Mouse (Mus musculus): ENCODE data around the gene Tk2. TPM values are rescaled to one million over a fixed set of nuclear protein-coding genes. Genes with fewer than 3 reads are reported as not detected.
A peak's percentile ranks its signal among the peaks of the same experiment; 100 is the strongest.
"Not testable (repeated sequence)": the region's sequence is repeated elsewhere in the genome, so short reads cannot be mapped to it uniquely, and the experiment has no call there.

The Tk2 gene
- total RNA-seq (2017): 22.0 and 23.6 TPM in 2 replicates

DNA sequence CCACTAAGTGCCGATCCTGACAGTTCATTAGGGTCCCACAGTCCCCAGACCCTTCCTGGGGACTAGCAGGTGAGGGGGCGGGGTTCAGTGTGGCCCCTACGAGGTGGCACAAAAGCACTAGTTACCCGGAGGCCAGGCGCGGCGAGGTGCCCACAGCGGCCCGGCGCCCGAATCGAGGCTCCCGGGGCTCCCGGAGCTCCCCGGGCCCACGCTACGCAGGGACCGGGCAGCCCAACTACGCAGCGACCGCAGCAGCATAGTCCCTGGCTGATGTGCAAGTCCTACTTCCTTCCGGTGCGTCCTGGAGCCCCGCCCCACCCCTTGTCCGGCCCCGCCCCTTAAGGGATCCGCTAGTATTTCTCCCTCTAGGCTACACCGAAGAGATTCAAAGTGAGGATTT is at the start of gene Tk2:
Gene Tk2, minus strand, starts transcription at position 283 of the 400 bp plus-strand sequence.
- peak; percentile 69 to 73 for ATAC-seq (replicated peaks in 1 of 2; ENCODE audit: insufficient read depth in 1 of 2, low FRiP score in 2 of 2, low TSS enrichment in 1 of 2, low read depth in 1 of 2, poor library complexity in 2 of 2, severe bottlenecking in 2 of 2)

DNA sequence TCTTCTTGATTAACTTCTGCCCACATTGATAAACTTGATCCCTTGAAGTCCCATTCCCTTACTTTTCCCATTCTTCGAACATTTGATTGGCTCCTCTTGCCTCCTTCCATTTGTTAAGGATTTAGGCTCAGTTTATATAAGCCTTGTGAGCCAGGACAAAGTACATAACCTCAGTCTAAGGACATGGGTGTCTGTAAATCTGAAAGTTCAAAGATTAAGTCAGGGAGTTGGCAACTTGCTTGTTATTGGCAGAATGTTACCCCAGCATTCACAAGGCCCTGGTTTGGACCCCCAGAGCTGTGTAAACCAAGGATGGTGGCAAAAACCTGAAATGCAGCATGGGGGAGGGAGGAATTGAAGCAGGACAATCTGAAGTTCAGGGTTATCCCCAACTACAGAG is 46.0 kb upstream of the Tk2 start:
- ATAC-seq (replicated peaks in 1 of 2; ENCODE audit: insufficient read depth in 1 of 2, low FRiP score in 2 of 2, low TSS enrichment in 1 of 2, low read depth in 1 of 2, poor library complexity in 2 of 2, severe bottlenecking in 2 of 2): no peak

DNA sequence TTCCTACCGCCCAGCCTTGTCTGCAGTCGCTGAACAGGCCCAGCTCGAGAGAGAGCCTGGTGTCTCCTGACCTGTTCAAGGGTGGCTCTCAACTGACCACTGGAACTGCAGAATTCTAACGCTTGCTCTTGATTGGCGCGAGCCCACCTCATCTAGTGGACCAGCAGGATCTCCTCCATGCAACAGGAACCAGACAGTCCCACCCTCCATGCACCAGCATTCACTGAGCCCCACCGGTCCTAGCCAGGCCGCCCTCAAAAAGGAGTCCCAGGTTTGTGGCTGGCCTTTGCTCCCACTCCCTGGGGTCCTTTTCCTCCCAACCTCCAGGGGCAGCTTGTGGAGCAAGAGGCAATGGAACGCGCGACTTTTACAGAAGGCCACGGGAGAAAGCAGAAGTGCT is 44.7 kb upstream of the Tk2 start, which contains the start of gene Cmtm2a:
Gene Cmtm2a, minus strand, starts transcription at position 101 of the 400 bp plus-strand sequence.
- ATAC-seq (replicated peaks in 1 of 2; ENCODE audit: insufficient read depth in 1 of 2, low FRiP score in 2 of 2, low TSS enrichment in 1 of 2, low read depth in 1 of 2, poor library complexity in 2 of 2, severe bottlenecking in 2 of 2): not testable (repeated sequence)

DNA sequence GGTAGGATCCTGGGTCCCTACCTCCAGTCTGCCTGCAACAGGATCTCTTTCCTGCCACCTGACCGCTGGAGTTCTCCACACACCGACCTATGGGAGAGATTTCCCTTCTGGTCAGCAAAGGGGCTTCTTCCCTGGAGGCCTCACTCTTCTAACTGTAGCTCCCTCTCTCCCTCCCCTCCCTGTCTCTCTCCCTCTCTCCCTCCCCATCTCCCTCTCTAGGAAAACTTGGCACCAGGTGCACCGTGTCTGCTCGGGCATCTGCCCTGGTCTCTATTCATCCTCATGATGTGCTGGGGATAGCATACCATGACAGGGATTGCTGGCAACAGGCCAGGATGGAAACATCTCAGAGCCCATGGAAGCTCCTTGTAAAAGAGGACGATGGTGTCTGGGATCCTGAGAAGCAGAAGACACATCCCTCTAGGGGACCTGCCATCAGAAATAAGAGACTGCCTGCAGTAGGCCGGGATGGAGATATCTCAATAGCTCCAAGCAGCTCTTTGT is 20.6 kb upstream of the Tk2 start:
- no peak for ATAC-seq (replicated peaks in 1 of 2; ENCODE audit: insufficient read depth in 1 of 2, low FRiP score in 2 of 2, low TSS enrichment in 1 of 2, low read depth in 1 of 2, poor library complexity in 2 of 2, severe bottlenecking in 2 of 2)

DNA sequence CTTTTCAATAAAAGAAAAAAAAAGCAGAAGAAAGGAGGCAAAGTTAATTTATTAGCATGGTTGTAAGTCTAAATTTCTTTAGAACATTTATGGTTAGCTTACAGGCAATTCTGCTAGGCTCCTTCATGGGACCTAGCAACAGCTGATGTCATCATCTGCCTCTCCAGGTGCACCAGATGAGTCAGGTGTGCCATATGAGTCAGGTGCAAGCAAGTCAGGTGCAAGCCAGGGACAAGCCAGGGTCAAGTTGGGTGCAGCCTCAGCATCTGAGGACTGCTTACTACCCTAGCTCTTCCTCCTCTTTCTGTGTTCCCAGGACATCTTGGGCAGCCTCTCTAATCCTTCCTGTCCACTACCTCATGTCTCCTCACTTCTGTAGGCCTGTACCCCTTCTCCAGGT is 20.0 kb upstream of the Tk2 start:
- no peak for ATAC-seq (replicated peaks in 1 of 2; ENCODE audit: insufficient read depth in 1 of 2, low FRiP score in 2 of 2, low TSS enrichment in 1 of 2, low read depth in 1 of 2, poor library complexity in 2 of 2, severe bottlenecking in 2 of 2)

DNA sequence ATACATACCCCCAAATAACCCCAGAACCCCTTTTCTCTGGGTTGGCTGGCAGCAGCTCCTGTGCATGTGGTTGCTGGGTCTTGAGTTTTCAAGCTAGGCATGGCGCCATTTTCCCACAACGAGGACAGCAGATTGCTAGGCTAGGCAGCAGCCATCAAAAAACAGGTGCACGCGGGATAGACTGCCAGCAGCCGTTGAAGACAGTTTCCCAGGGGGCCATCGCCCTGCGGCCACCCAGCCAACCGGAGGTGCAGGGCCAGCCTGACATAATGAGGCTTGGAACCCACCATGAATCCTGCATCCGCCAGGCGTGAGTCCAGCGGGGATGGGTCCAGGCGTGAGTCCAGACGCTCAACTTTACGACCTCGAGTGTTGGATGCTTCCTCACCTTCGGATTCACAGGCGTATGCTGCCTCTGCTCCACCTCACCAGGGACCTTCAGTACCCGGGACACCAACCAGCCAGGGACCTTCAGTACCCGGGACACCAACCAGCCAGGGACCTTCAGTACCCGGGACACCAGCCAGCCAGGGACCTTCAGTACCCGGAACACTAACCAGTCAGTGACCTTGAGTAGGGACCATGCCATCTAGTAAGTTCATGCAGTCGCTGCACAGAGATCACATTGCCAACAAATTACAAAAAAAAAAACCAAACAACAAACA is 16.0 kb upstream of the Tk2 start:
- not testable (repeated sequence) for ATAC-seq (replicated peaks in 1 of 2; ENCODE audit: insufficient read depth in 1 of 2, low FRiP score in 2 of 2, low TSS enrichment in 1 of 2, low read depth in 1 of 2, poor library complexity in 2 of 2, severe bottlenecking in 2 of 2)

DNA sequence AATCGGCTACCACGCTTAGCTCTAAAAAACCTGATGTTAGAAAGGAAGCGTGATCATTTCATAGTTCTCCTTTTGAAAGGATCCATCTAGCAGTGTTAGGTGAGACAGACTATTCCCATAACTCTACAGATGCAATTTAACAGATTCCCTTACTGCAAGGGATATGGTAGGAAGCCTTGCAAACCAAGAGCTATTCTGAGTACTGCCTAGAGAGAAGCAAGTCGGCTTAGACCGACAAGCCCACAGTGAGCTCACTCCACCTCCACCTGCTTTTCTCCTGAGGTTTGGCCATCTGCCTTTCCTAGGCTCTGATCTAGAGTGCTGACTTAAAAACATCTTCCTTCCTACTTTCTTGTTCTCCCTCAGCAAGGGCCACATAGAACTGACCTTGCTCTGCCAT is 13.4 kb upstream of the Tk2 start:
- not testable (repeated sequence) for ATAC-seq (replicated peaks in 1 of 2; ENCODE audit: insufficient read depth in 1 of 2, low FRiP score in 2 of 2, low TSS enrichment in 1 of 2, low read depth in 1 of 2, poor library complexity in 2 of 2, severe bottlenecking in 2 of 2)

DNA sequence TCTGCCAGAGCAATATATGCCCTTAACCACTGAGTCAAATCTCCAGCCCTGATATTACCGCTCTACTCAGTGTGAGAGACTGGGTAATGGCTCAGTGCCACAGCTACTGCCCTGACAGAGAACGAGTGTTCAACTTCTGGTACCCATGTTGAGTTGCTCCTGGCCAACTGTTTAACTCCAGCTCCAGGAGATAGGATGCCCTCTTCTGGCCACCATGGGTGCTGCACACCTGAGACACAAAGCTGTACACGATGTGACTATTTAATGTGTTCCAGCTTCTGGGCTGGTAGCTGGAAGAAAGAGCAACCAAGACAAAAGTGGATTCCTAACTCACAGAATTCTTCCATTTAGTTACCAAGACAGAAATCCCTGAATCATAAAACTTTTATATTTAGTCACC is 4.7 kb upstream of the Tk2 start:
- ATAC-seq (replicated peaks in 1 of 2; ENCODE audit: insufficient read depth in 1 of 2, low FRiP score in 2 of 2, low TSS enrichment in 1 of 2, low read depth in 1 of 2, poor library complexity in 2 of 2, severe bottlenecking in 2 of 2): peak in 1 of 2 experiments; percentile 24; a peak in 1 of 4 replicates

DNA sequence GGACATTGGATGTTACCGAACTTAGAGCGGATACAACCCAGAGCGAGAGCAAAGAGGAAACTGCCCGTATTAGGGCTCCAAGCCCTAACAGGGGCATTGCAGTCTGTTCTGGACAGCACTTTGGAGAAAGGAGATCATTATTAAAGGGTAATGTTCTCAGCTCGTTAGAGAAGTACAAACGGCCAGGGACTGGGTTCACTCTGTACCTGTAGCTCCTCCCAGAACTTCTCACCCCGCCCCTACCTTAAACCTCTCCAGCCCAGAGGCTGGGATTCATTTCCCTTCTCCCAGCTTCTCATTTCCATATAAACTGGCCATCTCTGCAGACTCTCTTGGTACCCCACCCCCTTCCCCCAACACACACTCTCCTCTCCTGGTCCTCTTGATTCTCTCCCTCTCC is 3.1 kb upstream of the Tk2 start:
- ATAC-seq (replicated peaks in 1 of 2; ENCODE audit: insufficient read depth in 1 of 2, low FRiP score in 2 of 2, low TSS enrichment in 1 of 2, low read depth in 1 of 2, poor library complexity in 2 of 2, severe bottlenecking in 2 of 2): no peak

DNA sequence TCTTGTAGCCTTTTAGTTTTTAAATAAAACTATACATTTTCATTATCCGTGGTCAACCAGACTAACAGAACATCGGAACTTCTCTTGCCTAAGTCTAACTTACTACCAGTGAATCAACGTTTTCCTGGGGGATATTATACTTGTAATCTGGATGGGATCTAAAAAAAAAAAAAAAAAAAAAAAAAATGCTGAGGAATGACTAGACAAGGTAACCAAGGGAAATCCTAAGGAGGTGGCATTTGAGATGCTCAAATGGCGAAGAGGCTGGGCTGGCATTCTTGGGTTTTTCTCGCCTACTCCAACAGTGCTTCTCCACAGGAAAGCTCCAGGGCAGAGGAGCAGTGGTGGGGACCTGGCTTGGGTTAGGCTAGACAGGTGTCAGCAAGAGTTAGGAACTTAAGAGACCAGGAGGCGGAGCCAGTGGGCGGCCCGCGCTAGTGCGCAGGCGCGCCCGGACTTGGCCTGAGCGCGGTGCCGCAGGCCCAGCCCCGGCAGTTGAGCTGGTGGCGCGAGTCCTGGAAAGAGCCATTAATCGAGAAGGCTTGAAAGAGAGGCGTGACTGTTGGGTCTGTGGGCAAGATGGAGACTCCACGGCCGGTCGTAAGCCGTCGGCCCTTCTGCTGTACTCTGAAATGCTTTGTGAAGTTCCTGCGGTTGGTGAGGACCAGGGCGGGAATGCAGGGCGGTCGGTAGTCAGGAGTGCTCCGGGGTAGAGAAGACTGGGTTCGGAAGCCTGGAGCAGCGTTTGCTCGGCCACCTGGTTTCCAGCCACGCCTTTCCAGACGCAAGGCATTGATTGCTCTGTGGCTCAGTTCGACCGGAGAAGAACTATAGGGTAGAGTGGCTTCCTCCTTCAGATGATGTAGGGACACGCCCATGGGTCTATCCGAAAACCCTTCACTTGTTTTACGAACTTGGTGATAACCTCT is 2.3 kb upstream of the Tk2 start, which contains the start of gene Cklf:
Gene Cklf, plus strand, starts transcription at position 423 of the 929 bp plus-strand sequence.
- ATAC-seq (replicated peaks in 1 of 2; ENCODE audit: insufficient read depth in 1 of 2, low FRiP score in 2 of 2, low TSS enrichment in 1 of 2, low read depth in 1 of 2, poor library complexity in 2 of 2, severe bottlenecking in 2 of 2): peak; percentile 39 to 51

DNA sequence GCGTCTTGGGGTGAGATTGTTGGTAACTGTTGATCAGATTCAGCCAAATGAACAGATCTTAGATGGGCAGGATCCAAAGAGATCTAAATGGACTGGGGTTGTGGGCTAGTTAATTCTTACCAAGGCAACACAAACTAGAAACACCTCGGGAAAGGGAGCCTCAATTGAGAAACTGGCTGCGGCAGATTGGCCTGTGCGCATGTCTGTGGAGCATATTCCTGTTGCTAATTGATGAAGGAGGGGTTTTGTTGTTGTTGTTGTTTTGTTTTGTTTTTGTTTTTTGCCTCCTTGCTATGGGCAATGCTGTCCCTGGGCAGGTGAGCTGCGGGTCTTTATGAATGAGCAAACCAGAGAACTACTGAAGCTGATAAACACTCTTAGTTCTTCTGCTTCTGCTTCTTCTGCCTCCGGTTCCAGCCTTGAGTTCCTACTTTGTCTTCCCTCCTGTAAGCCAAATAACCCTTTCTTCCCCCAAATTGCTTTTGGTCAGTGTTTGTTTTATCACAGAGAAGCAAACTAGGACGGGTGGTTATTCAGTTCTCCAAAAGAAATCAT is 1.2 kb upstream of the Tk2 start:
- no peak for ATAC-seq (replicated peaks in 1 of 2; ENCODE audit: insufficient read depth in 1 of 2, low FRiP score in 2 of 2, low TSS enrichment in 1 of 2, low read depth in 1 of 2, poor library complexity in 2 of 2, severe bottlenecking in 2 of 2)

DNA sequence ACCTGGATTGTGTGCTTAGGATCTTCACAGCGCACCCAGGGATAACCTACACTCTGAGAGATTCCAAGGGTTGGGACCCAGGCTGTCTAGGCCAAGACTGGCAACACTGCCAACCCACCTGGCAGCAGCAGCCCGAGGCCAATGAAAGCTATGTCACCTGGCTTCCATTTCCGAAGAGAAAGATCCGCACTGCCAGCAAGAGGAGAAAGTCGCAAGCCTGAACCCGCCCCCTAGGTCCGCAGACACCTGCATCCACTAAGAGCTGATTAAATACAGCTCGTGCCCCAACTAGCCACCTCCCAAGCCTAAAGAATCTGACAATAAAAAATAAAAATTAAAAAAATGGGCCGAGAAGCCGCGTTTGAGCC is 466 bp downstream of the Tk2 start:
- ATAC-seq (replicated peaks in 1 of 2; ENCODE audit: insufficient read depth in 1 of 2, low FRiP score in 2 of 2, low TSS enrichment in 1 of 2, low read depth in 1 of 2, poor library complexity in 2 of 2, severe bottlenecking in 2 of 2): 0 out of 4 replicates have a peak, but pooled peaks of 1 of the 2 experiments have one; percentile 3

DNA sequence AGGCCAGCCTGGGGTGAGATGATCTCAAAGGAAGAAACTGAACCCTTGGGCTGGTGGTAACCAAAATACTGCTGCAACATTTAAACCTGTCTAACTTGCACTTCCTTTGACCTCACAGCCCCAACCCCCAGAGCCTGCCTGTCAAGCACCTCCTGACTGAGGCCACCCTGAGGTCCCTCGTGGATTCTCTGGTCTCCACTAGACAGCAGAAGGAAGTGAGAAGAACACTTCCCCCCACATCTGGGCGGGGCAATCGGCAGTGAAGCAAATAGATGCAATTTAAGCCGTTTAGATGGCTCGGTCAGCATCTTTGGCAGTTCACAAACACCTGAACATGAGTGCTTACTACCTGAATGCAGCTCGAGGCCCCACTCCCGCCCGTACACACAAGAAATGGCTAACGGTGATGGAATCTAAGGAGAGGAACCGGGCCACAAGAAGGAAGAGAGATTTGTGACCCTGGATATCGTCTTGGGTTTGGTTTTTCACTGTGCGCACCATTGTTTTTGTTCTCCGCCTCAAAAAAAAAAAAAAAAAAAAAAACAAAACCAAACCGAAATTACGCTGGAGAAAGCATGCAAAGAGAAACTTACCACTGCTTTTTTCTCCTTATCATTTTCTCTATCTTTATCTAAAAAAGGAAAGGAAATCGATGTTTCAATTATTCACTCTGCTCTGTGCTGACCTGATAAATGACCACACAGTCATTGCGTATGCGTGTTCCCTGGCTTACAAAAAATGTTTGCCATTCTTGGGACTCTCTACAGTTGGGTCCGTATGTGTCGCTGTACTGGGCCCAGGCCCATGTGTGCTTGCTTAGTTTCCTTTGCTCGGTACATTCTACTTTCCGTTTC is 1.1 kb downstream of the Tk2 start:
- ATAC-seq (replicated peaks in 1 of 2; ENCODE audit: insufficient read depth in 1 of 2, low FRiP score in 2 of 2, low TSS enrichment in 1 of 2, low read depth in 1 of 2, poor library complexity in 2 of 2, severe bottlenecking in 2 of 2): peak; percentile 57 to 66

DNA sequence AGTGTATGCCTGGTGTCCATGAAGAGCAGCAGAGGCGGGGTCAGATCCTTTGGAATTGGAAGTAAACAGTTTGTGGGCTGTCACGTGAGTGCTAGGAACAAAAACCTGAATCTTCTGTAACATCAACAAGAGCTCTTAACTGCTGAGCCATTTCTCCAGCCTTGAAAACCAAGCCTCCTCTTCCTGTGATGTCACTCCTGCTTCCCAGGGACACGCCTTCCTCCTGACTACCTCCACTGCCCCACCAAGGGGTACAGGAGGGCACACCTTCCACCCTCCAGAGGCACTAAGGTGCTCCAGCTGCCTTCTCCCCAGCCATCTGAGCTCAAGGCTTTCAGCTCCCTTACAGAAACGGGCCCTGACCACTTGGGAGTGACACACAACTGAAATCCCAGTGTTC is 1.7 kb downstream of the Tk2 start:
- ATAC-seq (replicated peaks in 1 of 2; ENCODE audit: insufficient read depth in 1 of 2, low FRiP score in 2 of 2, low TSS enrichment in 1 of 2, low read depth in 1 of 2, poor library complexity in 2 of 2, severe bottlenecking in 2 of 2): 0 out of 4 replicates have a peak, but pooled peaks have one; percentile 4

DNA sequence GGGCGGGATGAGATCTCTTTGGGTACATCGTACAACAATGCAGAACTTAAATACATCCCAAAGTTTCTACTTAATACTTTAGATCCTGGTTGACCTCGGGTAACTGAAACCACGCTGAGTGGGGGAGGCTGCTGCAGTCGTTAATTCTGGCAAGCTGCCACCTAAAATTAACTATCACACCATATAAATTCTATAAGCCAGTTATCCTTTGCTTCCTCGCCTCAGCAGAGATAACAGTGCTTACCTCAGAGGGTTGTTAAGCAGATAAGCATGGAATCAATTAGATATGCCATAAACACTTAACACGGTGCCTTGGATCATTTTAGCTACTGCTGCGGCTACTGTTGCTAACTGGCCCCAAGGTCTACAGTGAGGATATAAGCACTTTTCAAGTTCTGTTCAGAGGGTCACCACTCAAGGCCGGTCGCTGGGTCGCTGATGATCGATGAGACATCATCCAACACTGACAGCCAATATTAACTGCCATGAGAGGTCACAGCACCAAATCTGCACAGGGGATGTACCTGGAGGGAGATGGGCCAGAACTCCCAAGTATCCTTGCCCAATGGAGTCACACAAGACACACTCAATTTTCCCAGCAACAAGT is 6.2 kb downstream of the Tk2 start:
- no peak for ATAC-seq (replicated peaks in 1 of 2; ENCODE audit: insufficient read depth in 1 of 2, low FRiP score in 2 of 2, low TSS enrichment in 1 of 2, low read depth in 1 of 2, poor library complexity in 2 of 2, severe bottlenecking in 2 of 2)

DNA sequence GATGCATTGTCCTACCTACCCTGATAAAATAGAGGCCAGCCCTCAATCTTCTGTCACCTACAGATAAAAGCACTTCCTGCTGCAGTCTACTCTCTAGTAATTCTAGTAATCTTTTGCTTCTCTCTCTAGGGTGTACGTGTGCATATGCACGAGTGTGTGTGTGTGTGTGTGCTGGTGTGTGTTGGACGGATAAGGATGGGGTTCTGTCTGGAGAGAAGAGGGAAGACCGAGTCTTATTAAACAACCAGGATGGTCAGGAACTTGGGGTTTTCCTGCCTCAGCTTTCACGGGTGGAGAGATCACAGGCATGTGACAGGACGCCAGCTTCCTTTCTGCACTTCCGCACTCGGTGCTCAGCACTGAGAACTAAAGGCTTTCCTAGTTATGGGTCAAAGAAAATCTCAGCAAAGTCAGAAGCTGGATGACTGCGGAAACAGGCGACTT is 8.9 kb downstream of the Tk2 start:
- ATAC-seq (replicated peaks in 1 of 2; ENCODE audit: insufficient read depth in 1 of 2, low FRiP score in 2 of 2, low TSS enrichment in 1 of 2, low read depth in 1 of 2, poor library complexity in 2 of 2, severe bottlenecking in 2 of 2): peak; percentile 57 to 71

DNA sequence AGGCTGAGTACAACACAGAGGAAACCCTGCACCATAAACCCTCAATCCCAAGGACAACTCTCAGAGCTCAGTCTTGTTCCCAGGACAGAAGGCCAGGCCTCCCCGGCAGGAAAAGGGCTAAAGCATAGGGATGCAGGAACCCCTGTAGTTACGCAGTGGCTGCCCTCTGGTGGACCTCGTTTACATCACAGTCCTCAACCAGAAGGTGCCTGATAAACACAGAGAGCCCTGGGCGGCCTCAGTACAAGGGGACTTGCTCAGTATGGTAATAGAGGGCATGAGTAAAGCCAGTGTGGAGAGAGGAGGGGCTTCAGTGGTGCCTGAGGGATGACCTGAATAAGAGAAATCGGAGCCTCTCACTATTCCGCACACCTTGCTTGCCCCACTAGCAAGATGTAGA is 13.8 kb downstream of the Tk2 start:
- ATAC-seq (replicated peaks in 1 of 2; ENCODE audit: insufficient read depth in 1 of 2, low FRiP score in 2 of 2, low TSS enrichment in 1 of 2, low read depth in 1 of 2, poor library complexity in 2 of 2, severe bottlenecking in 2 of 2): no peak

All from hematopoietic stem cell, adult 5-6 weeks (primary cell).